Mouse (Mus musculus): ENCODE results near the gene Adsl.
A peak's percentile ranks its signal among the peaks of the same experiment; 100 is the strongest.

DNA sequence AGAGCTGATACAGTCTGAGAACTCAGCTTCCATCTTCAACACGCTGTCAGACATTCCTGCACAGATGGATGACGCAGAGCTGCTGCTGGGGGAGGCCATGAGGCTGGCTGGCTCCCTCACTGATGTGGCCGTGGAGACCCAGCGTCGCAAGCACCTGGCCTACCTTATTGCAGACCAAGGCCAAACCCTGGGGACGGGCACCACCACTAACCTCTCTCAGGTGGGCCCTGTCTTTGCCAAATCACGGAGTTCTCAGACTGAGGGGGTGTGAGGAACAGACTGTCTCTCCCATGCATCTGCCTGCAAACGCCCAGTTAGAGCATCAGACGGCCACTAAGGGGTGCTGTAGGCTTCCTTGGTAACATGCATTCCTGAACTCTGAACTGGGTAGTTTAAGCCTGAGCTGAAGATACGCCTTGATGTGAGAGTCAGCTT lies 60.4 kb downstream of the Adsl start:
- TF ChIP-seq CTCF (IDR thresholded peaks at IDR 0.05; ENCODE audit: low read depth) (peak; percentile 72), EP300 (optimal IDR thresholded peaks at IDR 0.05) (no peak)

All from stomach, postnatal 0 days (tissue).